Mouse (Mus musculus): ENCODE measurements around the gene Zdhhc23.

DNA sequence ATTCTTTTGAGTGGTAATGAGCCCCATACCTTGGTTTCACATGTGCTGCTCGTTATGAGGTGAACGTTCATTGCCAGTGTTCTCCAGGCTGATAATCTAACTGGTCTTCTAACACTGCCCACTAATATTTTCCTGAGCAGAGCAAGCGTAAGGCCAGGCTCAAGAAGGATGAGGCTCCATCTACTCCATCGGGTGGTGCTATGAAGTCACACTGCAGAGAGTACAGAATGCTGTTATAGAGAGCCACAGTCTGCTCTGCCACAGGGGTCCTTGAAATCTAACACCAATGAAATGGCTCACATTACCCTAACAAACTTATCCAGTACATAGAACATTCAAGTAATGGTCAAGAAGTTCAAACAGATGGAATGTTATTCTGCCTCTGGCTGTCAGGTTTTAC is 21.6 kb downstream of the Zdhhc23 start:
- no peak for TF ChIP-seq CTCF (IDR thresholded peaks at IDR 0.05; ENCODE audit: low read depth, low read length)
- TF ChIP-seq POLR2A (IDR thresholded peaks at IDR 0.05; ENCODE audit: extremely low read depth, insufficient read depth, low read length) = no peak
